Mouse (Mus musculus) liver, embryonic 13.5 days (tissue): ENCODE results near the gene Hist1h1a. TPM values are rescaled to one million over a fixed set of nuclear protein-coding genes. Genes with fewer than 3 reads are reported as not detected.
"Not testable (repeated sequence)": the region's sequence is repeated elsewhere in the genome, so short reads cannot be mapped to it uniquely, and the experiment has no call there.

ENCODE experiments used
- ATAC-seq: fragments of 200-750 bp; cut with Nextera tagmentation; 2 replicates; pipeline ENCODE4 v1.8.0; 2017; ENCODE audit warnings: low read depth, mild to moderate bottlenecking, moderate number of reproducible peaks, moderate library complexity
- DNase-seq: peaks from one replicate; pipeline ENCODE4 v3.0.0; 2022
- H3K27ac ChIP-seq: fragments of 300-500 bp; sonication (generic); 2 replicates; pipeline ENCODE4 v1.5.1; 2015; ENCODE audit warnings: moderate library complexity, mild to moderate bottlenecking, inconsistent platforms
- H3K27me3 ChIP-seq: fragments of 300-500 bp; sonication (generic); 2 replicates; pipeline ENCODE4 v1.6.1; 2015; ENCODE audit warnings: mild to moderate bottlenecking, inconsistent platforms
- H3K36me3 ChIP-seq: fragments of 300-500 bp; sonication (generic); 2 replicates; pipeline ENCODE4 v1.6.1; 2015; ENCODE audit warnings: mild to moderate bottlenecking, inconsistent platforms
- H3K4me1 ChIP-seq: fragments of 300-500 bp; sonication (generic); replicated peaks from 2 replicates; pipeline ENCODE4 v1.6.1; 2015; ENCODE audit warnings: inconsistent platforms
- H3K4me2 ChIP-seq: fragments of 300-500 bp; sonication (generic); 2 replicates; pipeline ENCODE4 v1.6.1; 2015; ENCODE audit warnings: inconsistent platforms, mild to moderate bottlenecking, moderate library complexity
- H3K4me3 ChIP-seq: fragments of 300-500 bp; sonication (generic); replicated peaks from 2 replicates; pipeline ENCODE4 v1.5.1; 2015; ENCODE audit warnings: mild to moderate bottlenecking, inconsistent platforms
- H3K9ac ChIP-seq: fragments of 300-500 bp; sonication (generic); 2 replicates; pipeline ENCODE4 v1.6.1; 2015; ENCODE audit warnings: mild to moderate bottlenecking, inconsistent platforms
- H3K9me3 ChIP-seq: fragments of 300-500 bp; sonication (generic); replicated peaks from 2 replicates; pipeline ENCODE4 v1.6.1; 2016; ENCODE audit warnings: inconsistent platforms
- WGBS: fragments of 180-500 bp; shearing (Covaris S2); methylation state at CpG from one replicate; pipeline ENCODE4 v1.1.7; 2015; ENCODE audit not compliant: insufficient replicate concordance; 5-methylcytosine and 5-hydroxymethylcytosine counted together
- polyA plus RNA-seq: library from polyadenylated mRNA; unstranded; fragments of >200 nt; fragmentation: Nextera tagmentation; extraction: Ambion mirVana; gene quantifications from 2 replicates; pipeline ENCODE4 v1.2.1, GENCODE M21; 2015

Hist1h1a gene
- polyA plus RNA-seq, 1 experiment from 2014 or later, result 8.1 TPM

- DNase-seq (peak; percentile 80), ATAC-seq (peak; percentile 56)
- H3K27ac ChIP-seq, result peak within 1 kb of the TSS; percentile 98
- not testable (repeated sequence) for H3K9me3 ChIP-seq, H3K27me3 ChIP-seq, H3K36me3 ChIP-seq
- peak within 1 kb of the TSS; percentile 83 for H3K4me2 ChIP-seq
- H3K4me3 ChIP-seq, result peak within 1 kb of the TSS; percentile 63
- H3K9ac ChIP-seq, result peak within 1 kb of the TSS; percentile 84
- peaks cover 78% of the 10 kb centered on the region for H3K4me1 ChIP-seq
- 1% methylated on average over 35 of the region's 52 CpGs for WGBS
Measured at GRCm38 (mm10) chr13:23761871-23762821, 1.3 kb upstream of the Hist1h1a start, which contains the start of gene Hist1h3a. Hist1h3a (minus strand) TSS chr13:23762386.

- no peaks in the 10 kb centered on the region for H3K36me3 ChIP-seq
- peaks cover 69% of the 10 kb centered on the region for H3K4me1 ChIP-seq
- WGBS, result 2% methylated on average over 10 of the region's 10 CpGs
- H3K9ac ChIP-seq, result peak overlapping the region; percentile 84
- no peaks in the 10 kb centered on the region for H3K27me3 ChIP-seq
- ATAC-seq, result no peak
- peak overlapping the region; percentile 83 for H3K4me2 ChIP-seq
- DNase-seq, result no peak
- H3K4me3 ChIP-seq, result peak overlapping the region; percentile 63
- H3K27ac ChIP-seq, result peak overlapping the region; percentile 98
- H3K9me3 ChIP-seq, result no peaks in the 10 kb centered on the region
Measured at GRCm38 (mm10) chr13:23763242-23763585, 252 bp upstream of the Hist1h1a start.

GRCm38 (mm10) chr13:23764324-23765171 lies 1.1 kb downstream of the Hist1h1a start:
- H3K9me3 ChIP-seq, result no peaks in the 10 kb centered on the region
- H3K27me3 ChIP-seq, result no peaks in the 10 kb centered on the region
- peak; percentile 69 for DNase-seq
- WGBS, result 11% methylated on average over 12 of the region's 12 CpGs
- peaks cover 62% of the 10 kb centered on the region for H3K4me1 ChIP-seq
- H3K9ac ChIP-seq, result peak overlapping the region; percentile 84
- peak; percentile 34 for ATAC-seq
- peak overlapping the region; percentile 63 for H3K4me3 ChIP-seq
- H3K36me3 ChIP-seq, result no peaks in the 10 kb centered on the region
- peak overlapping the region; percentile 98 for H3K27ac ChIP-seq
- H3K4me2 ChIP-seq, result peak overlapping the region; percentile 83

- DNase-seq (no peak), ATAC-seq (no peak)
- peak overlapping the region; percentile 98 for H3K27ac ChIP-seq
- no peaks in the 10 kb centered on the region for H3K9me3 ChIP-seq
- WGBS, result 14% methylated on average over 1 of the region's 1 CpGs
- peaks cover 58% of the 10 kb centered on the region for H3K4me1 ChIP-seq
- peak overlapping the region; percentile 84 for H3K9ac ChIP-seq
- no peaks in the 10 kb centered on the region for H3K27me3 ChIP-seq
- H3K4me2 ChIP-seq, result peak overlapping the region; percentile 83
- peak overlapping the region; percentile 63 for H3K4me3 ChIP-seq
- H3K36me3 ChIP-seq, result no peaks in the 10 kb centered on the region
Measured at GRCm38 (mm10) chr13:23765172-23765513, 1.7 kb downstream of the Hist1h1a start.

GRCm38 (mm10) chr13:23766772-23767171 lies 3.3 kb downstream of the Hist1h1a start:
- H3K4me1 ChIP-seq, result peaks cover 59% of the 10 kb centered on the region
- ATAC-seq, result no peak

GRCm38 (mm10) chr13:23768834-23769397 lies 5.5 kb downstream of the Hist1h1a start:
- Histone ChIP-seq H3K27me3 (no peaks in the 10 kb centered on the region), H3K4me1 (peaks cover 63% of the 10 kb centered on the region), H3K4me2 (no peak overlapping the region), H3K9me3 (no peaks in the 10 kb centered on the region), H3K27ac (no peak overlapping the region), H3K36me3 (no peaks in the 10 kb centered on the region), H3K9ac (peak overlapping the region; percentile 39; the same call in 1 of the 2 replicates), H3K4me3 (no peak overlapping the region)
- 41% methylated on average over 5 of the region's 5 CpGs for WGBS
- no peak for ATAC-seq
- DNase-seq, result no peak

More at GRCm38 (mm10) chr13:23766772-23767171, 3.3 kb downstream of the Hist1h1a start:
- DNase-seq, result no peak
- no peaks in the 10 kb centered on the region for H3K36me3 ChIP-seq
- H3K27me3 ChIP-seq, result no peaks in the 10 kb centered on the region
- no peak overlapping the region for H3K9ac ChIP-seq
- no peaks in the 10 kb centered on the region for H3K9me3 ChIP-seq
- no peak overlapping the region for H3K27ac ChIP-seq
- no peak overlapping the region for H3K4me3 ChIP-seq
- H3K4me2 ChIP-seq, result no peak overlapping the region

- not testable (repeated sequence) for H3K4me2 ChIP-seq, H3K27ac ChIP-seq, H3K27me3 ChIP-seq, H3K9me3 ChIP-seq, DNase-seq, H3K4me3 ChIP-seq, ATAC-seq, H3K36me3 ChIP-seq
- peak within 1 kb of the TSS; percentile 39; the same call in 1 of the 2 replicates for H3K9ac ChIP-seq
- H3K4me1 ChIP-seq, result peaks cover 56% of the 10 kb centered on the region
- 70% methylated on average over 2 of the region's 2 CpGs for WGBS
Measured at GRCm38 (mm10) chr13:23769613-23770012, 6.1 kb downstream of the Hist1h1a start, which contains the start of gene Trim38. Trim38 (plus strand) TSS chr13:23769913.

GRCm38 (mm10) chr13:23772561-23773313 lies 9.3 kb downstream of the Hist1h1a start:
- 14% methylated on average over 21 of the region's 21 CpGs for WGBS
- H3K27me3 ChIP-seq, result no peaks in the 10 kb centered on the region
- H3K4me2 ChIP-seq, result peak overlapping the region; percentile 63
- H3K4me3 ChIP-seq, result peak overlapping the region; percentile 37
- H3K36me3 ChIP-seq, result no peaks in the 10 kb centered on the region
- H3K27ac ChIP-seq, result peak overlapping the region; percentile 30; the same call in 1 of the 2 replicates
- H3K4me1 ChIP-seq, result peaks cover 52% of the 10 kb centered on the region
- DNase-seq (peak; percentile 79), ATAC-seq (peak; percentile 99)
- no peaks in the 10 kb centered on the region for H3K9me3 ChIP-seq
- peak overlapping the region; percentile 63 for H3K9ac ChIP-seq

GRCm38 (mm10) chr13:23778339-23778738 lies 14.9 kb downstream of the Hist1h1a start:
- H3K9ac ChIP-seq, result no peak overlapping the region
- peaks cover 35% of the 10 kb centered on the region for H3K4me1 ChIP-seq
- H3K27me3 ChIP-seq, result no peaks in the 10 kb centered on the region
- H3K4me3 ChIP-seq, result no peak overlapping the region
- ATAC-seq (no peak), DNase-seq (no peak)
- no peaks in the 10 kb centered on the region for H3K36me3 ChIP-seq
- no peaks in the 10 kb centered on the region for H3K9me3 ChIP-seq
- WGBS, result 78% methylated on average over 7 of the region's 7 CpGs
- no peak overlapping the region for H3K27ac ChIP-seq
- no peak overlapping the region for H3K4me2 ChIP-seq

- ATAC-seq (peak; percentile 51), DNase-seq (no peak)
- H3K4me1 ChIP-seq, result peaks cover 31% of the 10 kb centered on the region
- H3K36me3 ChIP-seq, result no peaks in the 10 kb centered on the region
- 50% methylated on average over 4 of the region's 4 CpGs for WGBS
- H3K27me3 ChIP-seq, result no peaks in the 10 kb centered on the region
- no peak overlapping the region for H3K4me3 ChIP-seq
- H3K9me3 ChIP-seq, result no peaks in the 10 kb centered on the region
- H3K9ac ChIP-seq, result 0 out of 2 replicates have a peak overlapping the region, but pooled peaks have one; percentile 5
- H3K4me2 ChIP-seq, result no peak overlapping the region
- H3K27ac ChIP-seq, result no peak overlapping the region
Measured at GRCm38 (mm10) chr13:23779025-23779424, 15.6 kb downstream of the Hist1h1a start.
